Mouse (Mus musculus): ENCODE measurements around the gene Cramp1l. TPM values are rescaled to one million over a fixed set of nuclear protein-coding genes. Genes with fewer than 3 reads are reported as not detected.

The Cramp1l gene
- polyA plus RNA-seq, 1 experiment = 1.5 TPM

GRCm38 (mm10) chr17:25036183-25036582 is 20.6 kb upstream of the Cramp1l start:
- Histone ChIP-seq H3K4me3 (replicated peaks) (no peak overlapping the region), H3K9me3 (ENCODE audit: control insufficient read depth, low read length) (no peaks in the 10 kb centered on the region), H3K4me1 (ENCODE audit: control insufficient read depth) (no peaks in the 10 kb centered on the region; the same call in 1 of the 2 replicates), H3K36me3 (ENCODE audit: control insufficient read depth) (peaks cover 34% of the 10 kb centered on the region), H3K27me3 (ENCODE audit: control insufficient read depth) (no peaks in the 10 kb centered on the region)
- TF ChIP-seq TAL1 (IDR thresholded peaks at IDR 0.05; ENCODE audit: low read length) = no peak
- no peak for TF ChIP-seq GATA1 (IDR thresholded peaks at IDR 0.05; ENCODE audit: low read length)

GRCm38 (mm10) chr17:25016292-25017132 is 924 bp upstream of the Cramp1l start:
- H3K27me3 ChIP-seq (ENCODE audit: control insufficient read depth) = no peaks in the 10 kb centered on the region
- H3K9me3 ChIP-seq (ENCODE audit: control insufficient read depth, low read length) = no peaks in the 10 kb centered on the region
- peaks cover 49% of the 10 kb centered on the region for H3K4me1 ChIP-seq (ENCODE audit: control insufficient read depth)
- peaks cover 42% of the 10 kb centered on the region for H3K36me3 ChIP-seq (ENCODE audit: control insufficient read depth)
- H3K4me3 ChIP-seq (replicated peaks) = peak overlapping the region; percentile 90
- TF ChIP-seq GATA1 (IDR thresholded peaks at IDR 0.05; ENCODE audit: low read length) = no peak
- no peak for TF ChIP-seq TAL1 (IDR thresholded peaks at IDR 0.05; ENCODE audit: low read length)

- Histone ChIP-seq H3K9me3 (ENCODE audit: control insufficient read depth, low read length) (no peaks in the 10 kb centered on the region), H3K4me1 (ENCODE audit: control insufficient read depth) (peaks cover 46% of the 10 kb centered on the region), H3K36me3 (ENCODE audit: control insufficient read depth) (peaks cover 50% of the 10 kb centered on the region), H3K4me3 (replicated peaks) (peak overlapping the region; percentile 90), H3K27me3 (ENCODE audit: control insufficient read depth) (no peaks in the 10 kb centered on the region)
- TF ChIP-seq TAL1 (IDR thresholded peaks at IDR 0.05; ENCODE audit: low read length) (no peak), GATA1 (IDR thresholded peaks at IDR 0.05; ENCODE audit: low read length) (no peak)
Observed at GRCm38 (mm10) chr17:25014841-25015570, 582 bp downstream of the Cramp1l start.

- H3K9me3 ChIP-seq (ENCODE audit: control insufficient read depth, low read length) = no peaks in the 10 kb centered on the region
- H3K4me3 ChIP-seq (replicated peaks) = peak overlapping the region; percentile 90
- no peaks in the 10 kb centered on the region for H3K27me3 ChIP-seq (ENCODE audit: control insufficient read depth)
- H3K36me3 ChIP-seq (ENCODE audit: control insufficient read depth) = peaks cover 52% of the 10 kb centered on the region
- H3K4me1 ChIP-seq (ENCODE audit: control insufficient read depth) = peaks cover 49% of the 10 kb centered on the region
- TF ChIP-seq GATA1 (IDR thresholded peaks at IDR 0.05; ENCODE audit: low read length) = no peak
- TF ChIP-seq TAL1 (IDR thresholded peaks at IDR 0.05; ENCODE audit: low read length) = no peak
Observed at GRCm38 (mm10) chr17:25013606-25014501, 1.7 kb downstream of the Cramp1l start.

GRCm38 (mm10) chr17:25007480-25007879 is 8.1 kb downstream of the Cramp1l start:
- H3K4me1 ChIP-seq (ENCODE audit: control insufficient read depth) = peaks cover 21% of the 10 kb centered on the region
- H3K27me3 ChIP-seq (ENCODE audit: control insufficient read depth) = no peaks in the 10 kb centered on the region
- peaks cover 94% of the 10 kb centered on the region for H3K36me3 ChIP-seq (ENCODE audit: control insufficient read depth)
- H3K9me3 ChIP-seq (ENCODE audit: control insufficient read depth, low read length) = 0 out of 2 replicates have a peak, but pooled peaks cover 5% of the 10 kb centered on the region
- TF ChIP-seq TAL1 (IDR thresholded peaks at IDR 0.05; ENCODE audit: low read length) = no peak
- no peak for TF ChIP-seq GATA1 (IDR thresholded peaks at IDR 0.05; ENCODE audit: low read length)
- H3K4me3 ChIP-seq (replicated peaks) = no peak overlapping the region

DNA sequence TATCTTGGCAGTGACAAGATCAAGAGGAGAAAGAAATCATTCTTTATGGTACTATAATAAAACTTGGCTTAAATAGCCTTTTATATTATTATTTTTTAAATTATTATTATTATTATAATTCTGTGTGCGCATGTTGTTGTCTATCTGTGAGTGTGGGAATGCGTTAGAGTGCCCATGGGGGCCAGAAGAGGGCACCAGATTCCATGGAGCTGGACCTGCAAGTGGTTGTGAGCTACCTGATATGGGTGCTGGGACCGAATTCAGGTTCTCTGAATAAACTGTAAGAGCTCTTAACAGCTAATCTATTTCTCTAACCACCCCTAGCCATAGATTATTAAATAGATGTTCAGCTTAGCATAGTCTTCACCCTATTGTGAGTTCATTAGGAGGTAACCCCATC is 10.5 kb downstream of the Cramp1l start:
- no peak for TF ChIP-seq TAL1 (IDR thresholded peaks at IDR 0.05; ENCODE audit: low read length)
- TF ChIP-seq GATA1 (IDR thresholded peaks at IDR 0.05; ENCODE audit: low read length) = no peak
- Histone ChIP-seq H3K9me3 (ENCODE audit: control insufficient read depth, low read length) (0 out of 2 replicates have a peak, but pooled peaks cover 5% of the 10 kb centered on the region), H3K36me3 (ENCODE audit: control insufficient read depth) (peaks cover 93% of the 10 kb centered on the region), H3K4me3 (replicated peaks) (no peak overlapping the region), H3K4me1 (ENCODE audit: control insufficient read depth) (peaks cover 13% of the 10 kb centered on the region), H3K27me3 (ENCODE audit: control insufficient read depth) (no peaks in the 10 kb centered on the region)

GRCm38 (mm10) chr17:24994721-24995120 is 20.9 kb downstream of the Cramp1l start:
- Histone ChIP-seq H3K27me3 (ENCODE audit: control insufficient read depth) (no peaks in the 10 kb centered on the region), H3K4me3 (replicated peaks) (no peak overlapping the region), H3K4me1 (ENCODE audit: control insufficient read depth) (peaks cover 11% of the 10 kb centered on the region), H3K36me3 (ENCODE audit: control insufficient read depth) (peaks cover 99% of the 10 kb centered on the region), H3K9me3 (ENCODE audit: control insufficient read depth, low read length) (no peaks in the 10 kb centered on the region)
- TF ChIP-seq TAL1 (IDR thresholded peaks at IDR 0.05; ENCODE audit: low read length) (no peak), GATA1 (IDR thresholded peaks at IDR 0.05; ENCODE audit: low read length) (no peak)

GRCm38 (mm10) chr17:24987221-24987620 is 28.4 kb downstream of the Cramp1l start:
- Histone ChIP-seq H3K4me1 (ENCODE audit: control insufficient read depth) (peaks cover 2% of the 10 kb centered on the region; the same call in 1 of the 2 replicates), H3K36me3 (ENCODE audit: control insufficient read depth) (peaks cover 100% of the 10 kb centered on the region), H3K9me3 (ENCODE audit: control insufficient read depth, low read length) (no peaks in the 10 kb centered on the region), H3K27me3 (ENCODE audit: control insufficient read depth) (no peaks in the 10 kb centered on the region), H3K4me3 (replicated peaks) (no peak overlapping the region)
- TF ChIP-seq GATA1 (IDR thresholded peaks at IDR 0.05; ENCODE audit: low read length) (no peak), TAL1 (IDR thresholded peaks at IDR 0.05; ENCODE audit: low read length) (no peak)
